Mouse (Mus musculus) forebrain, embryonic 16.5 days (tissue): ENCODE data around the gene Serpinf1. TPM values are rescaled to one million over a fixed set of nuclear protein-coding genes. Genes with fewer than 3 reads are reported as not detected.

Experiments used
- ATAC-seq: fragments of 200-750 bp; cut with Nextera tagmentation; 2 replicates; pipeline ENCODE4 v1.8.0; 2017; ENCODE audit warnings: mild to moderate bottlenecking, moderate library complexity
- H3K27ac ChIP-seq: fragments of 300-500 bp; sonication (generic); 2 replicates; pipeline ENCODE4 v1.5.1; 2014; ENCODE audit warnings: low read length, control low read depth
- H3K27me3 ChIP-seq: fragments of 300-500 bp; sonication (generic); replicated peaks from 2 replicates; pipeline ENCODE4 v1.6.1; 2014; ENCODE audit warnings: low read length; ENCODE audit not compliant: control insufficient read depth, insufficient read depth
- H3K36me3 ChIP-seq: fragments of 300-500 bp; sonication (generic); 2 replicates; pipeline ENCODE4 v1.6.1; 2014; ENCODE audit not compliant: control insufficient read depth, insufficient read depth
- H3K4me1 ChIP-seq: fragments of 300-500 bp; sonication (generic); replicated peaks from 2 replicates; pipeline ENCODE4 v1.6.1; 2014; ENCODE audit warnings: low read length; ENCODE audit not compliant: control insufficient read depth, insufficient read depth
- H3K4me2 ChIP-seq: fragments of 300-500 bp; sonication (generic); 2 replicates; pipeline ENCODE4 v1.6.1; 2014; ENCODE audit warnings: mild to moderate bottlenecking, low read length, control low read depth
- H3K4me3 ChIP-seq: fragments of 300-500 bp; sonication (generic); replicated peaks from 2 replicates; pipeline ENCODE4 v1.5.1; 2014; ENCODE audit warnings: mild to moderate bottlenecking, low read length, control low read depth
- H3K9ac ChIP-seq: fragments of 300-500 bp; sonication (generic); replicated peaks from 2 replicates; pipeline ENCODE4 v1.6.1; 2014; ENCODE audit warnings: low read depth, low read length, control low read depth
- H3K9me3 ChIP-seq: fragments of 300-500 bp; sonication (generic); 2 replicates; pipeline ENCODE4 v1.6.1; 2016; ENCODE audit warnings: low read length; ENCODE audit not compliant: control insufficient read depth
- WGBS: fragments of 180-500 bp; shearing (Covaris S2); extraction: QIAGEN DNeasy Blood & Tissue Kit; methylation state at CpG from one replicate; pipeline ENCODE4 v1.1.7; 2014; 5-methylcytosine and 5-hydroxymethylcytosine counted together
- polyA plus RNA-seq: library from polyadenylated mRNA; unstranded; fragments of >200 nt; fragmentation: Nextera tagmentation; extraction: Ambion mirVana; gene quantifications from 2 replicates; pipeline ENCODE4 v1.2.1, GENCODE M21; 2015

The Serpinf1 gene
- polyA plus RNA-seq = 24.3 and 44.3 TPM in 2 replicates

DNA sequence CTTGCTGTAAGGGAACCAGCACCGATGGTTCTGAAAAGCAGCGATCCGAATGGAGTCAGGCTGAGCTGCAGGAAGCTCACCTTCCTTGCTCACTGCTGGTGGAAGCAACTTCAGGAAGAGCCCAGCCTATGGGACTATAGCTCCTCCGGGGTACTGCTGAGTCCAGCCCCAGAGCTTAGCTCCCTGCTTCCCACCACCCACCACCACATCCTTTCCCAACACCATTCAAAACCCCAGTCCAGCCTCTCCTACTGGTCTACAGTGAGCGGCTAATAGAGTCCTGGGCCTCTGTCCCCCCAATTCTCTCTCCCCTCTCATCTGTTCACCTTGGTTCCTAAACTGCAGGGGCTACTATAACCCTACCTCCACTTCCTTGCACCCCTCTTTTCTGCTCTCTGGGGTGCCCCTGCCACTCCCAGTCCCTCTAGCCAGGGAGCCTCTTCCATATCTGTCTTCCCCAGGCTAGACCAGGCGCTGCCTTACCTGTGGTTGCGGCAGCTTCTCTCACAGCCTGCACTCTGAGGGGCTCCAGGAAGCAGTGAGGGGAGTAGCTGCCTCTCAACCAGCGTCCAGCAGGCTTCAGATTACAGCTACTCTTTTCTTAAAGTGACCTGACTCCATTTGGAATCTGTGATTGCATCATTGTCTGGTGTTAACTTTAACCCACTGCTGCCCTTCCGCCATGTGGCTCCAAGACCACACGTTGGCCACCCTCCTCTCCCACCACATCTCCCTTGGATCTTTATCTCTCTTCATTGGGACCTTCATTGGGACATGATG, at the start of gene Serpinf1:
Gene Serpinf1 (minus strand): TSS at position 689 of the 780 bp plus-strand sequence.
- Histone ChIP-seq H3K27me3 (no peaks in the 10 kb centered on the region), H3K4me2 (no peak within 1 kb of the TSS), H3K9me3 (no peaks in the 10 kb centered on the region), H3K36me3 (no peaks in the 10 kb centered on the region), H3K4me3 (no peak within 1 kb of the TSS), H3K27ac (no peak within 1 kb of the TSS), H3K9ac (no peak within 1 kb of the TSS), H3K4me1 (no peaks in the 10 kb centered on the region)
- WGBS = 57% methylated on average over 10 of the region's 10 CpGs
- ATAC-seq = no peak

DNA sequence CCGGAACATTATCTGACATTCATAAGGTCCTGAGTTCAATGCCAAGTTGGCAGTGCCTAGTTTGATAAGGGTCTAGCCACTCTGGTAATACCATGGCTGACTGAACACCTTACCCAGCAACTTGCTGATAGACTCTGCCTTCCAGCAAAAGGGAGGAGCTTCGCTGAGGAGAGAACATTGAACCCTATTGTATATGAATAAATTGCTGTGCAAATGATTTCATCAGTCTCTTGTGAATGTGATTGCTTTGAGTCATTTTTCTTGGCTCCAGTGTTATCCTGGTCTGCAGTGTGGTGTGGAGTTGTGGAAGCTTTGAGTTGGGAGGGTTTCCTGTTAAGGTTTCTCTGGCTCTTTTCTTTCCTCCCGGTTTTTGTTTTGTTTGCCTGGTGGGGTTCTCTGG, 48.2 kb upstream of the Serpinf1 start:
- Histone ChIP-seq H3K27me3 (no peaks in the 10 kb centered on the region; the same call in 1 of the 2 replicates), H3K4me3 (no peak overlapping the region), H3K4me1 (peaks cover 3% of the 10 kb centered on the region), H3K27ac (no peak overlapping the region), H3K9me3 (peaks cover 4% of the 10 kb centered on the region), H3K36me3 (peaks cover 2% of the 10 kb centered on the region; the same call in 1 of the 2 replicates), H3K9ac (no peak overlapping the region), H3K4me2 (no peak overlapping the region)
- WGBS = 79% methylated on average over 3 of the region's 3 CpGs
- no peak for ATAC-seq

DNA sequence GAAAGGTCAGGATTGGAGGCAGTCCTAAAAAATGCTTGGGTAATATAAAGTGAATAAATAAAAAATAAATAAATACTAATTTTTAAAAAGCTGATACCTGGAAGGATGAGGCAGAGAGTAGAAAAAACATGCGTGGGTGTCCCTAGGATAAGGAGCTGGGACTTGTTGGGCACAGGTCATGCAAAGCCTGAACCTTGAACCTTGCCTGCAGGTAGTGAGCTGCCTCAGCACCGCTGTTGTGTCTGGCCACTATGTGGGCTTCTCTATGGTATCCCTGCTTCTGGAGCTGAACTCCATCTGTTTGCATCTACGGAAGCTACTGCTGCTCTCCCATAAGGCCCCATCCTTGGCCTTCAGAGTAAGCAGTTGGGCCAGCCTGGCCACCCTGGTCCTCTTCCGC, 46.8 kb upstream of the Serpinf1 start:
- 94% methylated on average over 4 of the region's 4 CpGs for WGBS
- no peaks in the 10 kb centered on the region for H3K27me3 ChIP-seq
- no peak overlapping the region for H3K4me2 ChIP-seq
- no peak overlapping the region for H3K27ac ChIP-seq
- H3K9ac ChIP-seq = no peak overlapping the region
- no peak for ATAC-seq
- peaks cover 8% of the 10 kb centered on the region for H3K36me3 ChIP-seq
- no peak overlapping the region for H3K4me3 ChIP-seq
- H3K4me1 ChIP-seq = peaks cover 3% of the 10 kb centered on the region
- peaks cover 4% of the 10 kb centered on the region for H3K9me3 ChIP-seq

GRCm38 (mm10) chr11:75468410-75468809, 45.9 kb upstream of the Serpinf1 start:
- H3K27ac ChIP-seq = no peak overlapping the region
- H3K4me3 ChIP-seq = no peak overlapping the region
- 0 out of 2 replicates have a peak, but pooled peaks cover 2% of the 10 kb centered on the region for H3K27me3 ChIP-seq
- ATAC-seq = no peak
- WGBS = 69% methylated on average over 7 of the region's 7 CpGs
- no peak overlapping the region for H3K9ac ChIP-seq
- H3K4me1 ChIP-seq = peaks cover 3% of the 10 kb centered on the region
- H3K36me3 ChIP-seq = peaks cover 8% of the 10 kb centered on the region
- peaks cover 4% of the 10 kb centered on the region for H3K9me3 ChIP-seq
- H3K4me2 ChIP-seq = peak overlapping the region; percentile 46

DNA sequence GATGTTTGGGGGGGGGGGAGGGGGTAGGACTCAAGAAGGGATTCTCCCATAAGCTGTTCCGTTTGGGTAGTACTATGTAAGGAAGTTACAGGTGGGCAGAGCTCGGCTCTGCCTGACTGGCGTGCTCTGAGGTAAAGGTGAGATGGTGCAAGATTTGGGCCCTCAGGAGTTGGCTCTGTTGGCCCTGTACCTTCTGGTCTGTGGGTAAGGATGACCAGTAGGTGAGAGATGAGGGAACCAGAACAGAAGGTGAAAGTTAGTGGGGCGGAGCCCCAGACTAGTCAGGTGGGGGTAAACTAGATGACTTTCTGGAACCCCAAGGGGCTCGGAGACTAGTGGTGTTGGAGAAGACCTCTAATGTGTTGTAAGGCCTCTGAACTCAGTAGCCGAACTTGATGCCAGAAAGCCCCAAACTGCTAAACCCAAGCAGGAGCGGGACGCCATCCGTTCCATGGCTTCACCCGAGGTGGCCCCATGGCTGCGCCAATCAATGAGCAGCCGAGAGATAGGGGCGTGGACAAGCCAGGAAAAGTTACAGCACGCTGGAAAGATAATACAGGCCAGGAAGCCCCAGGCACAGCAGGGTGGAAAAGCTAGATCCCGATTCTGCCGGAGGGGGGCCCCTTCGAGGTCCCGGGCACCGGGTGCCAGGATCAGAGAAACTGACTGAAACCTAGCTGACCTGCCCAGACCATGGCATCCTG, 45.2 kb upstream of the Serpinf1 start:
- Histone ChIP-seq H3K9ac (peak overlapping the region; percentile 41; the same call in 1 of the 2 replicates), H3K27ac (no peak overlapping the region), H3K36me3 (peaks cover 8% of the 10 kb centered on the region), H3K4me2 (peak overlapping the region; percentile 46), H3K4me3 (peak overlapping the region; percentile 19), H3K27me3 (0 out of 2 replicates have a peak, but pooled peaks cover 4% of the 10 kb centered on the region), H3K4me1 (peaks cover 7% of the 10 kb centered on the region), H3K9me3 (peaks cover 4% of the 10 kb centered on the region)
- ATAC-seq = no peak
- WGBS = 21% methylated on average over 19 of the region's 19 CpGs

DNA sequence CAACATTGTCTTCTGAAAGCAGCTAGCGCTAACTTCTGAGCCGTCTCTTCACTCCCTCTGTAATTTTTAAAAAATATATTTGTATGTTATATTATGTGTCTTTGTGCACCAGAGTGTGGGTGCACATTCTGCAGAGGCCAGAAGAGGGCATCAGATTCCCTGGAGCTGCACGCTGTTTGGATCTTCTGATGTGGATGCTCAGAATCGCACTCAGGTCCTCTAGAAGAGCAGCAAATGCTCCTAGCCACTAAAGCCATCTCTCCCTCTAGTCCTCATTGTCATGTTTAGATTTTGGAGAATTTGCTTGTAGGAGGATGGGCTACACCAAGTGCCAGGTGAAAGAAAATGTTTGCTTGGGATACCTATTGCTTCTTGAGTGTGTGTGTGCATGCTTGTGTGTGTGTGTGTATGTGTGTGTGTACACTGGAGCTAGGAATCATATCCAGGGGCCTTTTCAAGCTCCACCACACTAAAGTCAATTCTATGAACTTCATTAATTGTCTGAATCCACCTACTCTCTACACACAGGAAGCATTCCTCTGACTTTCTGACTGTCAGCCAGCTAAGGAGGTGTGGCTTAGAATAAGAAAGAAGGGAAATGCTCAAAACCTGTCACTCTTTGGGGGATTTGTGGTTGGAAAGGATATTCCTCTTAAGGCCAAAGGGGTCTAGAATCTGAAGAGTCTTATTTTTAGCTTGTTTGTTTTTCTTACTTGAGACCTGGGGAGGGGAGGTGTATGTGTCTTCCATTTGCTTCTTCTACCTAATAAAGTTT, 44.4 kb upstream of the Serpinf1 start:
- Histone ChIP-seq H3K9me3 (peaks cover 4% of the 10 kb centered on the region), H3K4me2 (no peak overlapping the region), H3K27me3 (0 out of 2 replicates have a peak, but pooled peaks cover 4% of the 10 kb centered on the region), H3K4me1 (peaks cover 15% of the 10 kb centered on the region), H3K9ac (no peak overlapping the region), H3K27ac (no peak overlapping the region), H3K4me3 (no peak overlapping the region), H3K36me3 (peaks cover 8% of the 10 kb centered on the region)
- 96% methylated on average over 4 of the region's 4 CpGs for WGBS
- ATAC-seq = no peak

- peaks cover 22% of the 10 kb centered on the region for H3K4me1 ChIP-seq
- WGBS = 88% methylated on average over 6 of the region's 6 CpGs
- no peak for ATAC-seq
- H3K4me3 ChIP-seq = no peak overlapping the region
- no peak overlapping the region for H3K27ac ChIP-seq
- H3K36me3 ChIP-seq = peaks cover 8% of the 10 kb centered on the region
- no peak overlapping the region for H3K9ac ChIP-seq
- H3K4me2 ChIP-seq = no peak overlapping the region
- H3K9me3 ChIP-seq = peaks cover 4% of the 10 kb centered on the region
- 0 out of 2 replicates have a peak, but pooled peaks cover 4% of the 10 kb centered on the region for H3K27me3 ChIP-seq
Measured at GRCm38 (mm10) chr11:75465051-75465450, 42.5 kb upstream of the Serpinf1 start.

GRCm38 (mm10) chr11:75464417-75464816, 41.9 kb upstream of the Serpinf1 start:
- no peak for ATAC-seq
- peaks cover 8% of the 10 kb centered on the region for H3K36me3 ChIP-seq
- peaks cover 25% of the 10 kb centered on the region for H3K4me1 ChIP-seq
- H3K27ac ChIP-seq = no peak overlapping the region
- 87% methylated on average over 6 of the region's 6 CpGs for WGBS
- H3K9ac ChIP-seq = no peak overlapping the region
- peaks cover 4% of the 10 kb centered on the region for H3K9me3 ChIP-seq
- H3K27me3 ChIP-seq = 0 out of 2 replicates have a peak, but pooled peaks cover 4% of the 10 kb centered on the region
- no peak overlapping the region for H3K4me2 ChIP-seq
- no peak overlapping the region for H3K4me3 ChIP-seq

DNA sequence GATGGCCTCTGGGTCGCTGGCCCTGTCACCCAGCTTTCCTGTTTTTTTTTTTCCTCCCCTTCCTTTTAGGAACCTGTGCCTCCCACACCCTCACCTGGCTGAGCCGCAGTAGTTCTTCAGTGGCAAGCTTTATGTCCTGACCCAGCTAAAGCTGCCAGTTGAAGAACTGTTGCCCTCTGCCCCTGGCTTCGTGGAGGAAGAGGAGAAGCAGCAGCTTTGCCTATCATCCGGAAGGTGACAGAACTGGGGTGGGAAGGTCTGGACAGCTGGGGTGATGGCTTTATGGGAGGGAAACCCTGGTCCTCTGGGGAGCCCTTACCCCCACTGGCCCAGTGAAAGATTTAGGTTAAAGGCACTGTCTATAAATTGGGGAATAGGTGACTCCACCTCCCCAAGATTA, 41.1 kb upstream of the Serpinf1 start:
- no peak overlapping the region for H3K4me2 ChIP-seq
- no peak for ATAC-seq
- H3K27me3 ChIP-seq = 0 out of 2 replicates have a peak, but pooled peaks cover 4% of the 10 kb centered on the region
- H3K4me3 ChIP-seq = no peak overlapping the region
- peaks cover 25% of the 10 kb centered on the region for H3K4me1 ChIP-seq
- 82% methylated on average over 4 of the region's 4 CpGs for WGBS
- peaks cover 8% of the 10 kb centered on the region for H3K36me3 ChIP-seq
- no peak overlapping the region for H3K9ac ChIP-seq
- no peak overlapping the region for H3K27ac ChIP-seq
- peaks cover 4% of the 10 kb centered on the region for H3K9me3 ChIP-seq
